9 mouse cellular contexts compared by ENCODE assay signal in the genomic region with DNA sequence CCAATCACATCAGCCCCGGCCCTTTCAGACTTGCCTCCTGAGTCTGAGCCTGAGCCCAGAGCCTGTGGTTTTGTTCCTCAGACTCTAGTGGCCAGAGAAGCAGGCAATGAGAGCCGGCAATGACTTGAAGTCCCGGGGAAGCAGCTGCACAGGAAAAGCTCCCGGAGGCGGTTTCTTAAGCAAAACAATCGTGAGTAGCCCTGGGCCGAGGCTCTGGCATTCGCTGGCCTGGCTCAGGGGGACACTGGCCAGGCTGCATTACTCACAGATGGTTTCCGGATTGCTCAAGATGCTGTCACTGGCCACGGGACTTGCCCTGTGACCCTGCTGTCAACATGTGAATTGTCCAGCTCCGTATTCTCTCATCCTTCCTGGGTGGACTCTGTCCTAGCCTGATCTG. TPM values are rescaled to one million over a fixed set of nuclear protein-coding genes. Genes with fewer than 3 reads are reported as not detected.
A peak's percentile ranks its signal among the peaks of the same experiment; 100 is the strongest.
DNase-seq lines count a peak whose midpoint lies in the region; ATAC-seq lines count a peak whose summit lies in the region.
"Had no signal": no experiment of that assay in that cellular context is flagged by ENCODE, and none has a peak within 500 bp of the region (broad histone marks: within the 10 kb centered on the region; RNA-seq: fewer than 3 reads in every experiment).

No protein-coding gene starts in this region.

- intact Hi-C loops in heart, postnatal 10 days (cut with DNase I) = loop anchor here (2.0 kb wide), 1 partner anchor 35 kb away; no protein-coding TSS in a partner anchor

- WGBS in intestine, embryonic 16.5 days = 31% methylated on average over 11 of the region's 11 CpGs
- 32% methylated on average over 11 of the region's 11 CpGs for WGBS in intestine, embryonic 15.5 days
- WGBS in embryonic facial prominence, embryonic 10.5 days = 19% methylated on average over 11 of the region's 11 CpGs
- WGBS in limb, embryonic 11.5 days = 20% methylated on average over 11 of the region's 11 CpGs

- no peak overlapping the region for H3K4me2 ChIP-seq in intestine, embryonic 16.5 days (ENCODE audit: low read depth, low read length)
- no peak overlapping the region for H3K4me2 ChIP-seq in intestine, embryonic 15.5 days (replicated peaks)
- no peak overlapping the region for H3K4me2 ChIP-seq in limb, embryonic 11.5 days (ENCODE audit: low read depth, severe bottlenecking)

- peak; percentile 39 to 46 for DNase-seq in adrenal gland, adult 18-20 months (ENCODE audit: low spot score in 2 of 2)
- DNase-seq in embryonic facial prominence, embryonic 10.5 days (ENCODE audit: low spot score) = peak; percentile 50
- peak; percentile 78 to 80 for DNase-seq in heart, postnatal 10 days
- DNase-seq in limb, embryonic 11.5 days (ENCODE audit: low spot score) = peak; percentile 40
- peak; percentile 29 for DNase-seq in ovary, postnatal 36 days (ENCODE audit: low spot score)

- no peak overlapping the region for H3K27ac ChIP-seq in intestine, embryonic 16.5 days (ENCODE audit: low read length)
- no peak overlapping the region for H3K27ac ChIP-seq in intestine, embryonic 15.5 days
- H3K27ac ChIP-seq in embryonic facial prominence, embryonic 10.5 days (replicated peaks) = 0 out of 2 replicates have a peak overlapping the region, but pooled peaks have one; percentile 24
- H3K27ac ChIP-seq in limb, embryonic 11.5 days (replicated peaks; ENCODE audit: low read depth, low read length) = no peak overlapping the region

- peaks cover 10% of the 10 kb centered on the region for H3K4me1 ChIP-seq in intestine, embryonic 16.5 days (ENCODE audit: control insufficient read depth, insufficient read depth, low read length)
- H3K4me1 ChIP-seq in intestine, embryonic 15.5 days (replicated peaks) = peaks cover 7% of the 10 kb centered on the region; the same call in 1 of the 2 replicates
- peaks cover 43% of the 10 kb centered on the region for H3K4me1 ChIP-seq in embryonic facial prominence, embryonic 10.5 days
- peaks cover 6% of the 10 kb centered on the region; the same call in 1 of the 2 replicates for H3K4me1 ChIP-seq in limb, embryonic 11.5 days (ENCODE audit: control insufficient read depth, insufficient read depth, low read length)

- ATAC-seq in intestine, embryonic 16.5 days = no peak
- no peak for ATAC-seq in intestine, embryonic 15.5 days
- ATAC-seq in limb, embryonic 11.5 days (ENCODE audit: insufficient number of reproducible peaks, low FRiP score, low TSS enrichment, low read depth) = no peak
- ATAC-seq in erythroid progenitor cell, adult 5-6 weeks (replicated peaks; ENCODE audit: low FRiP score, poor library complexity, severe bottlenecking) = no peak

- H3K9me3 ChIP-seq in intestine, embryonic 16.5 days (ENCODE audit: control insufficient read depth, low read length) = no peaks in the 10 kb centered on the region
- no peaks in the 10 kb centered on the region for H3K9me3 ChIP-seq in intestine, embryonic 15.5 days
- no peaks in the 10 kb centered on the region for H3K9me3 ChIP-seq in embryonic facial prominence, embryonic 10.5 days
- no peaks in the 10 kb centered on the region for H3K9me3 ChIP-seq in limb, embryonic 11.5 days (ENCODE audit: control insufficient read depth, low read length)

- no peaks in the 10 kb centered on the region for H3K27me3 ChIP-seq in intestine, embryonic 16.5 days (replicated peaks; ENCODE audit: control insufficient read depth, insufficient read depth, low read length)
- H3K27me3 ChIP-seq in intestine, embryonic 15.5 days (replicated peaks) = no peaks in the 10 kb centered on the region
- peaks cover 48% of the 10 kb centered on the region for H3K27me3 ChIP-seq in embryonic facial prominence, embryonic 10.5 days (replicated peaks; ENCODE audit: low read depth, poor library complexity, severe bottlenecking)
- no peaks in the 10 kb centered on the region for H3K27me3 ChIP-seq in limb, embryonic 11.5 days (ENCODE audit: control insufficient read depth, insufficient read depth, low read length)

- H3K36me3 ChIP-seq in intestine, embryonic 16.5 days (ENCODE audit: control insufficient read depth, insufficient read depth, low read length) = no peaks in the 10 kb centered on the region
- H3K36me3 ChIP-seq in intestine, embryonic 15.5 days = no peaks in the 10 kb centered on the region
- H3K36me3 ChIP-seq in embryonic facial prominence, embryonic 10.5 days (replicated peaks) = no peaks in the 10 kb centered on the region
- H3K36me3 ChIP-seq in limb, embryonic 11.5 days (ENCODE audit: control insufficient read depth, insufficient read depth, low read length) = no peaks in the 10 kb centered on the region
- H3K36me3 ChIP-seq: G1E had no signal

- H3K4me3 ChIP-seq in intestine, embryonic 16.5 days (ENCODE audit: low read length) = no peak overlapping the region
- H3K4me3 ChIP-seq in intestine, embryonic 15.5 days (replicated peaks) = no peak overlapping the region
- H3K4me3 ChIP-seq in embryonic facial prominence, embryonic 10.5 days = no peak overlapping the region
- no peak overlapping the region for H3K4me3 ChIP-seq in limb, embryonic 11.5 days (ENCODE audit: low read depth, low read length)

- H3K9ac ChIP-seq in intestine, embryonic 16.5 days (ENCODE audit: low read depth, low read length) = 0 out of 2 replicates have a peak overlapping the region, but pooled peaks have one; percentile 34
- no peak overlapping the region for H3K9ac ChIP-seq in intestine, embryonic 15.5 days
- no peak overlapping the region for H3K9ac ChIP-seq in limb, embryonic 11.5 days (ENCODE audit: low read length)

RNA-seq across cellular contexts. Expression of gene Arhgap22, which starts 33.8 kb away (rescaled TPM):
- 3.0 and 3.6 TPM in 2 replicates for polyA plus RNA-seq in intestine, embryonic 16.5 days (2015; fragmentation: Nextera tagmentation; extraction: Ambion mirVana)
- polyA plus RNA-seq in intestine, embryonic 15.5 days (2015; fragmentation: Nextera tagmentation; extraction: Ambion mirVana) = 3.9 and 5.3 TPM in 2 replicates
- 1 to 10 TPM; 5.6 to 6.3 TPM for total RNA-seq in adrenal gland, adult 18-20 months (2021)
- 3.8 and 4.9 TPM in 2 replicates for polyA plus RNA-seq in embryonic facial prominence, embryonic 10.5 days (2016; fragmentation: Nextera tagmentation; extraction: Ambion mirVana)
- 1 to 10 TPM; 1.4 TPM for total RNA-seq in heart, postnatal 10 days (2021)
- polyA plus RNA-seq in limb, embryonic 11.5 days (2014; fragmentation: Nextera tagmentation; extraction: Ambion mirVana) = 2.3 and 2.7 TPM in 2 replicates
- total RNA-seq in erythroid progenitor cell, adult 5-6 weeks (2015; ENCODE audit: low replicate concordance) = not detected in 2 replicates
- 3.1 TPM in 1 of 2 replicates, not detected in the other for total RNA-seq in erythroid progenitor cell, adult 5-6 weeks (2017; ENCODE audit: low replicate concordance)
- polyA plus RNA-seq: G1E had no signal

Comparison
In these comparisons a context has a peak if more than half of its experiments do, and no peak if none do; other contexts are left out.
1. DNase-seq: peak in every context shown above with its lines; median percentile 79 in heart, postnatal 10 days; 50 in embryonic facial prominence, embryonic 10.5 days; 42 in adrenal gland, adult 18-20 months; 40 in limb, embryonic 11.5 days; 29 in ovary, postnatal 36 days.